Mouse (Mus musculus) forebrain, embryonic 11.5 days (tissue): ENCODE measurements around the gene Gm13290. TPM values are rescaled to one million over a fixed set of nuclear protein-coding genes. Genes with fewer than 3 reads are reported as not detected.
"Not testable (repeated sequence)": the region's sequence is repeated elsewhere in the genome, so short reads cannot be mapped to it uniquely, and the experiment has no call there.

Experiments used
- ATAC-seq: fragments of 200-750 bp; cut with Nextera tagmentation; replicated peaks from 2 replicates; pipeline ENCODE4 v1.8.0; 2017; ENCODE audit warnings: moderate TSS enrichment; ENCODE audit not compliant: low FRiP score
- DNase-seq: peaks from one replicate; pipeline ENCODE4 v3.0.0-alpha.2; 2017; ENCODE audit warnings: low spot score
- H3K27ac ChIP-seq: fragments of 300-500 bp; sonication (generic); 2 replicates; pipeline ENCODE4 v1.5.1; 2014; ENCODE audit warnings: low read depth, low read length
- H3K27me3 ChIP-seq: fragments of 300-500 bp; sonication (generic); 2 replicates; pipeline ENCODE4 v1.6.1; 2014; ENCODE audit warnings: mild to moderate bottlenecking, low read length, mixed read lengths; ENCODE audit not compliant: control insufficient read depth, insufficient read depth
- H3K36me3 ChIP-seq: fragments of 300-500 bp; sonication (generic); 2 replicates; pipeline ENCODE4 v1.6.1; 2014; ENCODE audit warnings: mild to moderate bottlenecking, low read length, moderate library complexity, mixed read lengths; ENCODE audit not compliant: control insufficient read depth, insufficient read depth
- H3K4me1 ChIP-seq: fragments of 300-500 bp; sonication (generic); replicated peaks from 2 replicates; pipeline ENCODE4 v1.6.1; 2014; ENCODE audit warnings: low read length, mixed read lengths; ENCODE audit not compliant: control insufficient read depth, insufficient read depth
- H3K4me2 ChIP-seq: fragments of 300-500 bp; sonication (generic); 2 replicates; pipeline ENCODE4 v1.6.1; 2014; ENCODE audit warnings: low read depth, mild to moderate bottlenecking, low read length, moderate library complexity, mixed read lengths; ENCODE audit not compliant: severe bottlenecking
- H3K4me3 ChIP-seq: fragments of 300-500 bp; sonication (generic); 2 replicates; pipeline ENCODE4 v1.5.1; 2014; ENCODE audit warnings: low read depth, low read length
- H3K9ac ChIP-seq: fragments of 300-500 bp; sonication (generic); 2 replicates; pipeline ENCODE4 v1.6.1; 2014; ENCODE audit warnings: low read length
- H3K9me3 ChIP-seq: fragments of 300-500 bp; sonication (generic); 2 replicates; pipeline ENCODE4 v1.6.1; 2016; ENCODE audit warnings: low read length, mixed read lengths; ENCODE audit not compliant: control insufficient read depth
- WGBS: fragments of 180-500 bp; shearing (Covaris S2); extraction: QIAGEN DNeasy Blood & Tissue Kit; methylation state at CpG from one replicate; pipeline ENCODE4 v1.1.7; 2014; 5-methylcytosine and 5-hydroxymethylcytosine counted together
- polyA plus RNA-seq: library from polyadenylated mRNA; unstranded; fragments of >200 nt; fragmentation: Nextera tagmentation; extraction: Ambion mirVana; gene quantifications from 2 replicates; pipeline ENCODE4 v1.2.1, GENCODE M21; 2014

Gene Gm13290
- polyA plus RNA-seq, 1 experiment from 2014 or later, result 0.20 TPM

- H3K27ac ChIP-seq, ATAC-seq, DNase-seq, H3K27me3 ChIP-seq, H3K4me1 ChIP-seq, H3K4me2 ChIP-seq, H3K36me3 ChIP-seq, H3K4me3 ChIP-seq, H3K9me3 ChIP-seq, H3K9ac ChIP-seq: not testable (repeated sequence)
- 70% methylated on average over 15 of the region's 15 CpGs for WGBS
Observed at GRCm38 (mm10) chr4:88754818-88755340, 18.8 kb upstream of the Gm13290 start, which contains the start of gene Gm13271. Gene Gm13271 (plus strand): TSS chr4:88754868.

DNA sequence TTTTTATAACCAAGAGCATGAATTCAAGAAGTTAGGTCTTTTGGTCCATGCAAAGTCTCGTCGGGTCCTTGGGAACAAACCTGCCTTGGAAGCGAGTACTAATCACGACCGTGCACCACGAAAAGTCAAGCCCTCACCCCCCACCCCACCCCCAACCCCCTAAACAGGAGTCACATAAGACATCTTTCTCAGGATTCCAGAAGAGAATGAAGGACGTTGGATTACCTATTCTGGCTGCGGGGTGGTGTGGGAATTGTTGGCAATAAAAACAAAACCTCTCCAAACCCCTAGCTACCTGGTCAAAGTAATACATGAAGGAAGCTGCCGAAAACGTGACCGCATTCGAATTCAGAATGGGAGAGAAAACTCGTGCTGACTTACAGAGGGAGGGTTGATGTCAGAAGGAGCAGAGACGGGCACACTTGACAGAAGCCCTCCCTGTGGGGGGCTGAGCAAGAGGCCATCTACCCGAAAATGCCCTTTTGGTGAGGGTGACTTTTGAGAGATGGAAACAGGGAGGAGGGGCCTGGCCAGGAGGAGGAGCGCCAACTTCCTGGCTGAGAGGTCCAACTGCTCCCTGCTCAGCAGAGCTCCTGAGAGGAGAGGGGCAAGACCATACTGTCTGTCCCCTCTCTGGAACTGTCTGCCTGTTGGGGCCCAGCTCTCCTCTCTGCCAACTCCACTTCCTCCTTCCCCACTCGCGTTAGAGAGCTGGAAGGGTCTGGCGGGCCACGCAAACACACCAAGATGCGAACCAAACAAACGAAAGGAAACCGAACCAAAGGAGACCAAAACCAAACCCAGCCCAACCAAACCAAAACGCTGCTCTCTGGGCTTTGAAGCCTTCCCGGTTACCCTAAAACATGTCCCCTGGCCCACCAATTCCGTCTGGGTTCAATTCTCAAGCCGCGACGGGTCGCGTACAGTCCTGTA, 16.8 kb upstream of the Gm13290 start:
- not testable (repeated sequence) for H3K36me3 ChIP-seq, H3K27me3 ChIP-seq, H3K9me3 ChIP-seq, ATAC-seq, H3K4me1 ChIP-seq
- Histone ChIP-seq H3K4me3 (peak overlapping the region; percentile 35), H3K9ac (peak overlapping the region; percentile 60), H3K4me2 (peak overlapping the region; percentile 65), H3K27ac (peak overlapping the region; percentile 41; the same call in 1 of the 2 replicates)
- WGBS, result 12% methylated on average over 28 of the region's 31 CpGs
- peak; percentile 56 for DNase-seq

- Histone ChIP-seq H3K4me2 (peak overlapping the region; percentile 65), H3K9ac (peak overlapping the region; percentile 60), H3K4me3 (peak overlapping the region; percentile 35), H3K27ac (peak overlapping the region; percentile 41; the same call in 1 of the 2 replicates)
- 0% methylated on average over 16 of the region's 21 CpGs for WGBS
- DNase-seq (peak; percentile 86), ATAC-seq (peak; percentile 100)
- H3K36me3 ChIP-seq, H3K4me1 ChIP-seq, H3K9me3 ChIP-seq, H3K27me3 ChIP-seq: not testable (repeated sequence)
Observed at GRCm38 (mm10) chr4:88757628-88758031, 16.0 kb upstream of the Gm13290 start.

DNA sequence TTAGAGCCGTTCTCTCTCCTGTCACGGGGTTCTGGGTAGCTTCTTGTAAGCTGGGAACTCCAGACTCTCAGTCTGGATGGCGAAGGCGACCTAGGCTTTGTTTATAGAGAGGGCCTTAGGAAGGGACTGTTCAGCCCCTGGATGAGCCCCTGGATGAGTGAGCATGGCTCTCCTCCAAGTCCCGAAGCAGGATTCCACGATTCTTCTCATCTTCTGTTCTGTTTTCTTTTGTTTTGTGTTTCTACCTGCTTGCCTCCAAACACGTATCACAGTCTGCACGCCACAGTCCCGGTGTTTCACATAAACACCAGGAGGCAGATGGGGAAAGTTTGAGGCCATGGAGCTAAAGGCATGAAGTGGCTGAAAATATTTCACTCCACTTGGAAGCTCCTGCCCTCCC, 14.9 kb upstream of the Gm13290 start:
- DNase-seq, result not testable (repeated sequence)

GRCm38 (mm10) chr4:88759610-88760268, 13.9 kb upstream of the Gm13290 start, which contains the start of gene Gm13283:
Gene Gm13283 (plus strand): TSS chr4:88760119.
- Histone ChIP-seq H3K4me2 (peak within 1 kb of the TSS; percentile 46; the same call in 1 of the 2 replicates), H3K4me3 (peak within 1 kb of the TSS; percentile 14; the same call in 1 of the 2 replicates)
- not testable (repeated sequence) for H3K27me3 ChIP-seq, H3K9me3 ChIP-seq, H3K36me3 ChIP-seq, H3K9ac ChIP-seq, H3K4me1 ChIP-seq, H3K27ac ChIP-seq, DNase-seq, ATAC-seq
- WGBS, result 24% methylated on average over 6 of the region's 14 CpGs

More for the DNA sequence above, 14.9 kb upstream of the Gm13290 start:
- H3K27ac ChIP-seq, H3K9me3 ChIP-seq, H3K4me1 ChIP-seq, H3K9ac ChIP-seq, ATAC-seq, H3K4me3 ChIP-seq, H3K27me3 ChIP-seq, H3K4me2 ChIP-seq, H3K36me3 ChIP-seq: not testable (repeated sequence)
- WGBS, result 85% methylated on average over 8 of the region's 9 CpGs

GRCm38 (mm10) chr4:88760431-88760830, 13.2 kb upstream of the Gm13290 start:
- H3K4me1 ChIP-seq, H3K9ac ChIP-seq, H3K36me3 ChIP-seq, ATAC-seq, H3K27ac ChIP-seq, H3K9me3 ChIP-seq, H3K27me3 ChIP-seq: not testable (repeated sequence)
- peak overlapping the region; percentile 46; the same call in 1 of the 2 replicates for H3K4me2 ChIP-seq
- peak overlapping the region; percentile 14; the same call in 1 of the 2 replicates for H3K4me3 ChIP-seq
- 2% methylated on average over 17 of the region's 28 CpGs for WGBS
- DNase-seq, result peak; percentile 81

DNA sequence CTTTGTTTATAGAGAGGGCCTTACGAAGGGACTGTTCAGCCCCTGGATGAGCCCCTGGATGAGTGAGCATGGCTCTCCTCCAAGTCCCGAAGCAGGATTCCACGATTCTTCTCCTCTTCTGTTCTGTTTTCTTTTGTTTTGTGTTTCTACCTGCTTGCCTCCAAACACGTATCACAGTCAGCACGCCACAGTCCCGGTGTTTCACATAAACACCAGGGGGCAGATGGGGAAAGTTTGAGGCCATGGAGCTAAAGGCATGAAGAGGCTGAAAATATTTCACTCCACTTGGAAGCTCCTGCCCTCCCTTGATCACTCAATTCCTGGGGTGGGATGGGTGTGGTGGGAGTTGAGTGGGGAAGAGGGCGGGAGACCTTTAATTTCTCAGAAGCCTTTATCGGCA, 11.9 kb upstream of the Gm13290 start:
- 84% methylated on average over 6 of the region's 8 CpGs for WGBS
- H3K9ac ChIP-seq, result not testable (repeated sequence)

DNA sequence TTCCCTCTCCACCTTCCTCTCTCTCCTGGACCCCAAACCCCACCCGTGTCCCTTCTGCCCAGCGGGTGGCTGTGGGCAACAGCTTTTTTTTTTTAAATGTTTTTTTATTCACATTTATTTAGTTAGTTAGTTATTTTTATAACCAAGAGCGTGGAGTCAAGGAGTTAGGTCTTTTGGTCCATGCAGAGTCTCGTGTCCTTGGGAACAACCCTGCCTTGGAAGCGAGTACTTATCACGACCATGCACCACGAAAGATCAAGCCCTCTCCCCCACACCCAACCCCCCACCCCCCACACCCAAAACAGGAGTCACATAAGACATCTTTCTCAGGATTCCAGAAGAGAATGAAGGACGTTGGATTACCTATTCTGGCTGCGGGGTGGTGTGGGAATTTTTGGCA, 11.3 kb upstream of the Gm13290 start:
- not testable (repeated sequence) for H3K9ac ChIP-seq, H3K27me3 ChIP-seq, ATAC-seq, H3K4me3 ChIP-seq, H3K9me3 ChIP-seq, H3K27ac ChIP-seq, H3K36me3 ChIP-seq, H3K4me1 ChIP-seq, H3K4me2 ChIP-seq, DNase-seq
- WGBS, result 53% methylated on average over 8 of the region's 9 CpGs

More for the DNA sequence above, 11.9 kb upstream of the Gm13290 start:
- H3K4me3 ChIP-seq, H3K4me1 ChIP-seq, H3K27me3 ChIP-seq, DNase-seq, H3K4me2 ChIP-seq, ATAC-seq, H3K27ac ChIP-seq, H3K36me3 ChIP-seq, H3K9me3 ChIP-seq: not testable (repeated sequence)
